Mouse (Mus musculus) urinary bladder, postnatal 25 days (tissue): Measurements from ENCODE around the gene Slc47a2.

Experiments
- DNase-seq: peaks from one replicate; pipeline ENCODE4 v3.0.0; 2022; ENCODE audit warnings: low spot score

The Slc47a2 gene

DNA sequence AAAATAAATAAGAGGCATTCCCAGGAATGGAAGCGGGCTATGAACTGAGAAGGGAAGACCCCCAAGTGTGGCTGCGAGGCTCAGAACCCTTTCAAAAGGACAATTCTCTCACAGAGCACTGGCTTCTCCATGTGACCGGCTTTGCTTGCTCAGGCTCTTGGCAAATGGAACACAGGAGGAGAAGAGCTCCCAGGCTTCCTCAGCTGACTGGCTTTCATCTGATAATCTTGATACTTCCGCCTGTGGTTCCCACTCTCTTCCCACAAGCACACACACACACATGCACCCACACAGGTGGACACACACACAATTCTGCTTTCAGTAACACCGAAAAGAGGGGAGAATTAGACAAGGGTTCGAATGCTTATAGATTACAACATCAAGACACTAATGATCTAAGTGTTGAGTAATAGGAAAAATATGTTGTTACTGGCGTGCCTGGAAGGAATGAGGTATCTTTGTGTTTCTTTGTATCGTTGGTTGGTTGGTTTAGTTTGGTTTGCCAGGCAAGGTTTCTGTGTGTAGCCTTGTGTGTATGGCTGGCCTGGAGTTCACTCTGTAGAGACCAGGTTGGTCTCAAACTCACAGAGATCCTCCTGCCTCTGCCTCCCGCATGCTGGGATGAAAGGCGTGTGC, 59.1 kb downstream of the Slc47a2 start:
- DNase-seq = no peak

DNA sequence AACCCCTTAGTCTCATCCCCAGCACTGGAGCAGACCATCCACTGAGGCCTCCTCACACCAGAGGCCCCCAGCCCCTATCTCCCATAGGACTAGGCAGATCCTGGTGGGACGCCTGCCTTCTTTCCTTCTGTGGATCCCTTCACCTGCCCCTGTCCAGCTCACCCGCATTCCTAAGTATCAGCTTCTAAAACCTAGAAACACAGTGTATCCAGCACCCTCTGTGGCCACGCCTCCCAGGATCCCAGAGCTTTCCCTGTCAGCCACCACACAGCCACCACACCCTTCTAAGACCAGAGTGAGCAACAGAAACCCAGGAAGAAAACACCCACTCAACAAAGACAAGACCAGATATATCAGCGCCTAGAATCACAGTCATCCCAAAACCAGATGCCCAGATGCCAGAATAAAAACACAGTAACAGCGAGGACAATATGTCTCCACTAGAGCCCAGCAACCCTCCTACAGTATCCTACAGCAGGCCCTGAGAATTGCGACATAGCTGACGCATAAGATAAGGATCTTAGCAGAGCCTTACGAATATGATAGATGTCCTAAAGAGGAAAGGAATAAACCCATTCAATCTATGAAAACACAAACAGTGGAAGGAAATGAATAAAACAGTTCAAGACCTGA, 64.1 kb downstream of the Slc47a2 start:
- no peak for DNase-seq

DNA sequence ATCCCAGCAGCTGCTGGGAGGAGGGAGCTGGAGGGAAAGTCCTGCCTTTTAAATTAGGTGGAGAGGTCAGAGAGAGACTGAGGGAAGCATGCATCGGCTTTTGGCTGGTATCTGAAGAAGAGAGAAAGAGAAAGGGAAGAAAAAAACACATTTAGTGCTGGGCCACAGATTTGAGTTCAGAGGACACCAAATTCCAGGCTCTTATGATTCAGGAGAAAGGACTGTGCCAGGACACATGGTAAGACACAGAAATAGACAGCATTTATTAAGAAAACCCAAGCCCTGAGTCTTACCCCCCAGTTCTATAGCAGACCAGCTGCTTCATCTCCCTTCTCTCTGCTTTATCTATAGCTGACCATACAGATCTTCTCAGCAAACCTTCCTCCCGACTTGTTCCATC, 64.7 kb downstream of the Slc47a2 start:
- DNase-seq = no peak

DNA sequence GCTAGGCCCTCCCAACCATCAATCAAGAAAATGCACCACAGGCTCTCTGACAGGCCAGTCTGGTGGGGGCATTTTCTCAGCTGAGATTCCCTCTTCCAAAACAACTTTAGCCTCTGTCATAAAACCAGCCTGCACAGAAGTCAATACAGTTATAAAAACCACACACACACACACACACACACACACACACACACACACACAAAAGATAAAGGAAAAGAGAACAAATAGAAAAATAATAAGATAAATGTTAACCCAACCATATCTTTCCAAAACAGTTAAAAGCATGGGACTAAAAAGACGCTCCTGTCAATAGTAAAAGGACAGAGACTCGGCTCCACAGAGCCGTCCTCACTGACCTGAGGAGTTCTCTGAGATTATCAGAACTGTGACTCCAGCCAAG, 66.2 kb downstream of the Slc47a2 start:
- no peak for DNase-seq

DNA sequence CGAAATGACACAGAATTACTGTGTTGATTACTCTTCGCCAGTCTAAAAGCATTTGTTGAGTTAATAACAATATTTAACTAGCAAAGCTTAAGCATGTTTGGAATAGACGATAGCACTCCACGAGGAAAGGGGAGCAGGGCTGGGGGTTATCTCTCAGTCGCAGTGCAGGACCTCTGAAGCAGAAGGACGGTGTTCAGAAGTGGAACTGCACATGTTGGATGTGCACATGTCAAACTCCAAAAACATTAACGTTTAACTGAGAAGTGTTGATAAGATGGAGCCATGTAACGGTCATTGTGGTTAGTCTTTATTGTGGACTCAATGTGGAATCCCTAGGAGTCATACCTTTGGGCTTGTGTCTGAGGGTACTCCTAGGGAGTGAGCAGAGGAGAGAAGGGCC, 67.6 kb downstream of the Slc47a2 start:
- DNase-seq = no peak

DNA sequence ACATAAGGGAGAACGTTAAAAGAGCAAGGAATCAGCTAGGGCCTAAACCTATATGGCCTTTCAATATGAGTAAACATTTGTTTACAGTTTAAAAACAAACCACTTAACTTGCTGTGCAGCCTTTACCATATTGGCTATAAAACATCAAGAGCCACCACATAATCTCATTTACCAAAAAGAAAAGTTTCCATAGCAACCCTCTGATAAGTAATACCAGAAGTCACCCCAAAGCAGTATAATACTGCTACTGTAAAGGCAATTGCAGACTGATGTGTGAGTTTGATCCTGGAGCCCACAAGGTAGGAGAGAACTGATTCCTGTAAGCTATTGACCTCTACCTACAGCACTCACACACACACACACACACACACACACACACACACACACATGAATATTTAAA, 68.2 kb downstream of the Slc47a2 start:
- DNase-seq = no peak

DNA sequence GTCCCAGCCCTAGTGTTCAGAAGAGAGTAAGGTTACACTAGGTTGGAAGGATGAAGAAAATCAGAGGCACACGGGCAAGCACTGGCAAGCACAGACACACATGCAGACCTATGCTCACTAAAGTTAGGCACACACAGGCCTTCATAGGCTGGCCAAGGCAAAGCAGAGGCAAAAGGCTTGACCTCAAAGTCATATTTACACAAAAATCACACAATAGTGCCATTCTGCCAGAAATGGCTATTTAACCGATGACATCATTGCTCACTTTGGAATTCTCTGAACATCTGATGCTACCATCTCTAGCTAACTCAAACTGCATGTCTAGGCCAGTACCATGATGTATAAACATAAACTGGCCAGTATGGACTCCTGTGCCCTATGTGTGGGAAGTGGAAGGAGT, 68.7 kb downstream of the Slc47a2 start:
- no peak for DNase-seq

DNA sequence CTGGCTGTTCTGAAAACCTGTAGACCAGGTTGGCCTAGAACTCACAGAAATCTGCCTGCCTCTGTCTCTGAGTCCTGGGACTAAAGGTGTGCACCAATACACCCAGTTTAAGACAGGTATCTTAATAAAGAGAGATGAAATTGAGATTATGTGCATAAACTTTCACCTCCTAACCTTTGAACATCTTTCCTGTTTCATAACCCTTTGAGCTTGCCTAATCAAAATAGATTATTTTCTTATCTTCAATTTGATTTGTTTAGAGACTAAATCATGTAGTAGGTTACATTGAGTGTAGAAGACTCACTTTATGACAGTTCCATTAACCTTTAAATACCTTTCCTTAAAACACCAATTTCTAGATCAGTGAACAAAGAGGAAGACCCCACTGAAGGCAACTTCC, 71.0 kb downstream of the Slc47a2 start:
- no peak for DNase-seq

DNA sequence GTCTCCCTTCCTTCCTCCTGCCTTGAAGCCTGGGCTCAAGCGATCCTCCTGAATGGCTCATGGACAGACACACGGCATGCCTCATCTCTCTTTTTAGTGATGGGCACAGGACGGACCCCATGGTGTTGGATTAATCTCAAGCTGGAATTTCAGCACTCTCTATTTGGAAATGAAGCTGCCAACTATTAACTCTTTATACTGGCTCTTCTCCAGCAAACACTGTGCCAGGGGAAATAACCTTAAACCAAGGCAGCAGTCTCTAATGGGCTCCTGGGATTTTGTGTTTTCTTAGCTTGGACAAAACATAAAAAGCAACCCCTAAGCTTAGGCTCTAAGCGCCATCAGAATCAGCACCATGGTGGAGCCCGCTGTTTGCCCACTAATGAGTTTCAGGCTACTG, 72.3 kb downstream of the Slc47a2 start:
- no peak for DNase-seq

DNA sequence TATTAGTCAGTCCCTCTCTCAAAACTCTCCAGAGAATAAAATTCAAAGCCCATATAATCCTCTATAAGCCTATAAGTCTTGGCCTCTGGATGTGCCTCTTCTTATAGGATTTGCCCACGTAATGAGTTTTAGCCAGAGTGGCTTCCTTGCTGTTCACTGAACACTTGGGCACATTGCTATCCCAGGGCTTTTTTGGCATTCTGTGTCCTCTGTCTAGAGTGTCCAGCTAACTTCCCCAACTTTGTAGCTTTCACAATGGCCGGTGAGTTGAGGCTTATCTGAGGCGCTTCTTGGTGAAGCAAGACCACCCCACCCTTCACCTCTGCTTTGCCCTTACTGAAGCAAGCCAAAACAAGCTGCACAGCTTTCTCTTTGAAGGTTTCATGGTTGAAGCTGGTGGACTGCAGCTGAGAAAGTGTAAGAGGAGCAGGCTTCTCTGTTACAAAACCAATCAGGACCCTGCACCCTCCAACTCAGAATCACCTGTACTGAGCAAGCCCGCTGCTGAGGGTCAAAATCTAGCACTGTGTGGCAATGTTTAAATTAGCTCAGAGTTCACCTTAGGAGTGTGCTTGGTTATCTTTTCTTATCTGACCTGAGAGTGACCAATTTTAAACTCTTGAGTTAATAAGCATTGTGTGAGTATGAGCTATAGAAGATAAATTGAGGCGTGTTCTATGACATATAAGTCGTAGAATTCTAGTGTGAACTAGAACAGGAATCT, 73.9 kb downstream of the Slc47a2 start:
- DNase-seq = no peak

DNA sequence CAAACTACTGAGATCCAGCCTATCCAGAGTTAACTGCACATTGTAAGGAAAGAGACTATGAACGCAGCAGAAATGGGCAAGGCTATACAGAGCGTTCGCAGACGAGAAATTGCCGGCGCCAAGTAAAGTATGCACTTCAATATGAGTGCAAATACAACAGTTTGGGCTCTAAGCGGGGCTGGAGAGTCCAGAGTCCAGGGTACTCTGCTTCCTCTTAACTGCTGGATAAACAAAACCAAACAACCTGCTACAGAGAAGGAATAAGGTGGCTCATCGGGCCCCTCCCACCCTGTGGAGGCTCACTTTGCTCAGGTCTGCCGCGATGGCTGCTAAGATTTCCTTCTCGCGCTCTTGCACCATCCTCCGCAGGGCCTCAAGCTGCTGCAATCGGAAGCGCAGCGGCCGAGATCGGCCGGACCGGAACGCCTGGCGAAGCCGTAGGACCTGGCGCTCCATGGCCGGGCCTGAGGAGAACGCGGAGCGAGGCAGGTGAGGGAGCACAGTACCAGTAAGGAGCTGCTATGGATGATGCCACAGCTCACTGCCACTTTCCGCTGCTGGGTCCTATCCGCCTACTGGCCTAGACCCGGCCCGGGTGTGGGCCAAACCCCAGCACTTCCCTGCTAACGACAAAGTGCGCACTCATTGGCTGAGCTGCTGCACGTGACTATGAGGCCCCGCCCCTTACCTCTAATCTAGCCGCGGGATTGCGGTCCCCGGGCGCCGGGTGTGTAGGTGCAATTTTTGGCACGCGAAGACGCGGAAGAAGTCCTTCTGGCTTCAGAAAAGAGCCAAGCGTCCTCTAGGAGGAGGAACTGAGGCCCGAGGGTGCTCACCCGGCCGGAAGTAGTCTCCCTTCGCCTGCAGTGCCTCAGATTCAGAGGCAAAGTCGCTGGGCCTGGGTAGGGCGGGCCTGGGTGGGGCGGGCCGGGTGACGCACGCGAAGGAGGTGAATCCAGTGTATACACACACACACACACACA, 75.8 kb downstream of the Slc47a2 start, which contains the start of gene Aldh3a2:
TSS of gene Aldh3a2 (minus strand) at position 914 of the 983 bp plus-strand sequence.
- DNase-seq = peak; percentile 91

DNA sequence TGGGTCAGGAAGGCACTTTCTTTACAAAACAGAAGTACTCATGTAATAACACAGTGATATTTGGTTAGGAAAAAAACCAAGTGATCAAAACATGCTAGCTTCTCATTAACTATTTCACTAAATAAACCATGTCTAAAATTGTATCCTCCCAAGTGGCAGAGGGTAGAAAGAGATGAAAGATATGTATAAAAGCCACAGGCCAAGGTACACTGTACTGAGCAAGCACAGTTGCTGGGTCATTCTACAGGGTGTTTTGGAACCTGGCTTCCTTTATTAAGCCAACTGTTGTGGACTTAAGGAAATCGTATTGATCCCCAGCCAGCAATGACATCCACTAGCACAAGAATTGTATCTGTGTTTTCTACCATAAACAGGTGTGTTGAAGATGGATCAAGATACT, 78.8 kb downstream of the Slc47a2 start:
- DNase-seq = no peak

DNA sequence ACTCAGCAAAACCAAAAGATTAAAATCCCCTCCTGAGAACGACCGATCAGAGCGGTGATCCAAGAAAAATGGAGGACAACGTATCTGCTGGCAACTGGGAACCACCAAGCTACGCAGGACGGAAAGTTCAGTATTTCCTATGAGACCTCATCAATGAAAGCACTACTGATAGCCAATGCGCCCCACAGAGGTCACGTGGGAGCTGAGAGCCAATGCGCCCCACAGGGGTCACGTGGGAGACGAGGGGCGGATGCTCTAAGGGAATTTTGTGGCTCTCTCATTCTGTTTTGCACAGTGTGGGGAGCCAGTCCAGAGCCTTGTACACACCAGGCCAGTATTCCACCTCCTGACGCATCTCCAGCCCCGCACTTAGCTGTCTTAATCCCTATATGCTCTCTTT, 80.1 kb downstream of the Slc47a2 start:
- no peak for DNase-seq

DNA sequence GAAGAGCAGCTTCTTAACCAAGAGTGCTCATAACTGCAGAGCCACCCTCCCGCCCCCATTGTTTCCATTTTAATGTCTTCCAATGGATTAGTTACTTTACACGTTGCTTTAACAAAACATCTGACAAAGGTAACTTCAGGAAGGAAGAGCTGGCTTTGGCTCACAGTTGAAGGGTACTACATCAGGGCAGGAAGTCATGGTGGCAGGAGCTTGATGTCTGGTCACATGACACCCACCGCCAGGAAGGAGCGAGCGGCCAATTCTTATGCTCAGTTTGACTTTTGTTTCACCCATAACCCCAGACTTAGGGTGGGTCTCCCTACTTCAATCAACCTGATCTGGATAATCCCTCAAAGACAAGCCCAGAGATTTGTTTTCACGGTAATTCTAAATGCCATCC, 83.6 kb downstream of the Slc47a2 start:
- no peak for DNase-seq

DNA sequence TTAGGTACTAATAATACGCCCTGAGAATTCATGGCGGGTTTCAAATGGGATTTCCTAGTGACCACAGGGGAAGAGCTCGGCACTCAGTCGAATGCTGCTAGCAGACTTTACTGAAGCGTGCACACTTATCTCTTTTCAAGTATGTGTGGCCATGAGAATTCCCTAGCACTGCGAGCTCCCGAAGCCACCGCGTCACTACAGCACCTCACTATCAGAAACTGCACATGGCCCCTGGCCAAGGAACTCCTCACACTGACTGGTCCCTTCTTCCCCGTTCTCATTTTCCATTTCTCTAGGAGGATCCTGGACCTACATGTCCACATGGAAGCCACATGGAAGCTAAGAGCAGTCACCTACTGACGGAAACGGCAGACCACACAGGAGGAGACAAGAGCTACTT, 89.9 kb downstream of the Slc47a2 start:
- DNase-seq = no peak

DNA sequence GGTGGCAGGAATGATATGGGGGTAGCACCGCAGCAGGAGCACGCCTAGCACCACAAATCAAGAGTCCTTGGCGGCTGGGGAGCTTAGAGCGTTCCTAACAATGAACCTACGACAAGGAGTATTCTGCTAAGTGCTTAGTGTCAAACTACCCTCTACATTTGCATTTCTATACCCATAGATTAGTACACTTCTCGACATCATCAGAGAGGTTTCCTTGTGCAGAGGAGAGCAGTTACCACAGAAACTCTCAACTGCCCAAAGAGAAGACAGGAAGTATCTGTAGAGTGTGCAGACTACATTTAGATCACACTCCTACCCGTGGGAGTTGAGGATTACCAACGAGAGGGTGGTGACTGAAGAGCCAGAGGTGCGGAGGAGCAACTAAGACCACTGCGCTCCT, 90.9 kb downstream of the Slc47a2 start:
- DNase-seq = no peak
